Mouse (Mus musculus) spleen, postnatal 4 days (tissue): ENCODE data around the gene Hpcal4.

Experiments used
- DNase-seq, 2 experiments: peaks; one replicate each; pipeline ENCODE4 v3.0.0; 2022; ENCODE audit warnings: low spot score in 2 of 2

The Hpcal4 gene

GRCm38 (mm10) chr4:123201186-123202093, 18.4 kb downstream of the Hpcal4 start, which contains the start of gene Nt5c1a:
TSS of gene Nt5c1a (plus strand) at chr4:123201504.
- DNase-seq = no peak

DNA sequence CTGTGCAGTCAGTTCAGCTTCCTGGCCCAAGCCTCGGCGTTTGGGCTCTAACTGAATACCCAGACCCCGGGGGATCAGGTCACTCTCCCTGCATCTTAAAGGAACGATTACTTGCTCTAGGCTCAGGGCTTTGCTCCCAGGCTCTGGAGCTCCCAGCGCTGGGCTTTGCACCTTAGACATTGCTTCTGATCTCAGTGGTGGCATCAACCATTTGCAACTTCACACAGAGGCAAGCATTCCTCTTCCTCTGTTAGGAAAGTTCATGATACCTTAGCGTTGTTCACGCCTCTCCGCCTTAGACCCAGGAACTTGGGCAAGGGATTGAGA, 19.0 kb downstream of the Hpcal4 start:
- no peak for DNase-seq

- no peak for DNase-seq
Measured at GRCm38 (mm10) chr4:123207337-123207736, 24.3 kb downstream of the Hpcal4 start.

- no peak for DNase-seq
Measured at GRCm38 (mm10) chr4:123210996-123211395, 28.0 kb downstream of the Hpcal4 start.

DNA sequence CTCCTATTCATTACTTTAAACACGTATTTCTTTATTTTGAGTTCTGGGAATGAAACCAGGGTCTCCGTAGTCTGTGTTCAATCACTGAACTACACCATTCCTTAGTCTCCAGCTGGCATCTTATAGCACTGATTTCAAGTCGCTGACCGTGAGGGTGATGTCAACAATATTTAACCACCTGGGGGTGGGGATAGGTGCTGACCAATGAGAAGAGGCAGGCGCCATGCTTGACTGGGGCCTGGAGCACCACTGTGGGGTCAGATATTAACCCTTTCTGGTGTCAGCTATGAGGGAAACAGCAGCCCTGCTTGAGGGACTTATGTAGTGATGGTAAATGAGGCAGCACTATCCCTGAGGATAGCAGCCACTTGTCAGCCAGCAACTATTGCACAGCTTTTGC, 28.4 kb downstream of the Hpcal4 start:
- DNase-seq = no peak

DNA sequence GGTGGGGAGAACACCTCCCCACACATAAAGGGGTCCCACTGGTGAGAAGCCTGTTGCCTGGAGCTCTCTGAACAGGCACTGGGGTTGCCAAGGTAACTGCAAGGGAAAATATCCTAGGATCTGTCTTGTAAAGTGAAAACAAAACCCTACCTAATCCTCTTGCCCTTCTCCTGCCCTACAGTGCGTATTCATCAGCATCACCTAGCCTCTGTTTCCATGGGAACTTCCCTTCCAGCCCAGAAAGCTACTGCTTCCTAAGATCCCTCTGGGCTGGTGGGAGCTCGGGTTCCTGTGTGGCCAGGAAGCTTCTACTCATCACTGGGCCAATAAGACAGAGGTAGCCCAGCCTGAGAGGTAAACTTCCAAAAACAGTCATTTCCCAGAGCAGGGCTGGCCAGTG, 29.3 kb downstream of the Hpcal4 start:
- no peak for DNase-seq

GRCm38 (mm10) chr4:123213975-123214374, 30.9 kb downstream of the Hpcal4 start:
- DNase-seq = no peak

GRCm38 (mm10) chr4:123215367-123215766, 32.3 kb downstream of the Hpcal4 start:
- no peak for DNase-seq

DNA sequence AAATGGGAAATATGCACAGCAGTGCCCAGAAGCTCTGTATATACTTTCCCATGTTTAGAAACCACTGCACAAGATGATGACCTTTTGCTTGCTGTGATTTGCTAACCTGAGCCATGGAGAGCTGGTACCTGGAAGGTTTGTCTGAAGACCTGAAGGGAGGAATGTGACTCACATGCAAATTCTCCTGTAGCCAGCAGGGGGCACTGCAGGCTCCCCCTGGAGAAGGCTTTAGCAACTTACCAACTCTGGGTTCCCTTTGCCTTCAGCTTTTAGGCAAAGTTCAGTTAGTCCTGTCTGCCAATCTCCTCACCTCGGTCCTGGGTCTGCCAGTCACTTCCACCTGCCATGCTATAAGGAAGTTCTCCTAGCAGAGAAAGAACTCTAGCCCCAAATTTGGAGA, 33.8 kb downstream of the Hpcal4 start:
- peak; percentile 27 to 74 for DNase-seq

- peak; percentile 66 to 86 for DNase-seq
Measured at GRCm38 (mm10) chr4:123219720-123220357, 36.8 kb downstream of the Hpcal4 start.

DNA sequence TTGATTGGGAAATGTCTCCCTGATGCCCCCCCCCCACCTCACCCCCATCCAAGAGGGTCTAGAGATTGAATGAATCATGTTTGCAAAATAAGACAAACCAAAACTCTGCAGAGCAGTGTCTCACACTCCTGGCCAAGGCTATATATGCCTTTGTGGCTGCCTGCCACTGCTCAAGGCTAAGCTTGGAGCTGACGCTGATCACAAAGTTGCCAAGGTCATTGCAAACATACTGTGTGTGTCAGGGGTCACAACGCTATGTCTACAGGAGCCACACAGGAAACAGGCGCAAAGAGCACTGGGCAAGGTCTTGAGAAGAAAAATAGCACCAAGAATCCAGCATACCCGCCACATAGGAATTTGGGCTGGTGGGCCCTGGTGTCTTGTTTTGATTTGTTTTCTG, 37.6 kb downstream of the Hpcal4 start:
- DNase-seq = no peak

DNA sequence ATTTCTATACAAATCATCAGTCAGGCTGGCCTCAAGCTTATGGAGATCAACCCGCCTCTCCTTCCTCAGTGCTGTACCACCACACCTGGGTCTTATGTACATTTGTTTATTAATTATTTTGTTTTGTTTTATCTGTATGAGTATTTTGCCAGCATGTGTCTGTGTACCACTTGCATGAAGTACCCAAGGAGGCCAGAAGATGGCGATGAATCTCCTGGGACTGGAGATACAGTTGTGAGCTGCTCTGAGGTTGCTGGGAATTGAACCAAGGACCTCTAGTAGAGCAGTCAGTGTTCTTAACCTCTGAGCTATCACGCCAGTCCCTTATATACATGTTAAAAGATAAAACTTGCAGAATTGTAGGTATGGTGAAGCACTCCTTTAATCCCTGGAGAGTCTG, 40.3 kb downstream of the Hpcal4 start:
- no peak for DNase-seq

- no peak for DNase-seq
Measured at GRCm38 (mm10) chr4:123225718-123226403, 42.8 kb downstream of the Hpcal4 start.

- DNase-seq = no peak
Measured at GRCm38 (mm10) chr4:123227707-123228106, 44.7 kb downstream of the Hpcal4 start.

DNA sequence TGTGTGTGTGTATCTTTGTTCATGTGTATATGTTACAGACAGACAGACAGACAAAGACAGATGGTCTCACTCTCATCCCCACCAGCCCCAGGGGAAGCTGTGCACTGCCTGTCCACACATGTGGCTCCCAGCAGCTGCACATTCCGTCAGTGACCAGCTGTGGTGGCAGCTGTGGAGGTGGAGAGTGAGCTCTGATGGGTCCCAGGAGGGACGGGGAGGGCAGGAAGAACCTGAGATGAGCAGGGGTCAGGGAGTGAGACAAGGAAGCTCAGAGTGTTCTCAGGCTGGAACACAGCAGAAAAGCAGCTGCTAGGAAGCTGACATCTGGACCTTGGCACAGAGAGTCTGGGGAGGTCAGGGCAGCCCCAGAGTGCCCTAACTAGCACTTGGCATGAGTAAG, 45.2 kb downstream of the Hpcal4 start:
- DNase-seq = no peak

- DNase-seq = no peak
Measured at GRCm38 (mm10) chr4:123229166-123229565, 46.1 kb downstream of the Hpcal4 start.

DNA sequence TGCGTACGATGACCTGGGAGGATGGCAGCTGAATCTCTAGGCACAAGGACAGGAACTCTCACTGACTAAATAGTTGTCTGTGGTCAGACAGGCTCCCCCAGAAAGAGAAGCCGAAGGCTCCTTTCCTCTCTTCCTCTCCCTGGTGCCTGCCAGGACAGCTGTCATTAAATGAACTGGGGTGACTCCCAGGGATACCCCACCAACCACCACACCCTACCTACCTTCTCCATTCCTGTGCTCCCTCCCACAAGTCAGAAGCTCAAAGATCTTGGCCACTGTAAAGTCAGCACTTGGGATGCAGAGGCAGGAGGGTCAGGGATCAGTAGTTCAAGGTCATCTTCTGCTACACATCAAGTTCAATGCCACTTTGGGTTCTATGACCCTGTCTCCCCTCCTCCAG, 49.8 kb downstream of the Hpcal4 start:
- DNase-seq = no peak

- DNase-seq = peak in 1 of 2 experiments; percentile 24
Measured at GRCm38 (mm10) chr4:123233492-123234084, 50.6 kb downstream of the Hpcal4 start, which contains the start of gene Heyl. TSS of gene Heyl (plus strand) at chr4:123233556.

GRCm38 (mm10) chr4:123235835-123236430, 52.9 kb downstream of the Hpcal4 start:
- no peak for DNase-seq

- DNase-seq = no peak
Measured at GRCm38 (mm10) chr4:123236431-123237031, 53.5 kb downstream of the Hpcal4 start.
